Comparison of ENCODE assay signal across 27 mouse cellular contexts in the genomic region with DNA sequence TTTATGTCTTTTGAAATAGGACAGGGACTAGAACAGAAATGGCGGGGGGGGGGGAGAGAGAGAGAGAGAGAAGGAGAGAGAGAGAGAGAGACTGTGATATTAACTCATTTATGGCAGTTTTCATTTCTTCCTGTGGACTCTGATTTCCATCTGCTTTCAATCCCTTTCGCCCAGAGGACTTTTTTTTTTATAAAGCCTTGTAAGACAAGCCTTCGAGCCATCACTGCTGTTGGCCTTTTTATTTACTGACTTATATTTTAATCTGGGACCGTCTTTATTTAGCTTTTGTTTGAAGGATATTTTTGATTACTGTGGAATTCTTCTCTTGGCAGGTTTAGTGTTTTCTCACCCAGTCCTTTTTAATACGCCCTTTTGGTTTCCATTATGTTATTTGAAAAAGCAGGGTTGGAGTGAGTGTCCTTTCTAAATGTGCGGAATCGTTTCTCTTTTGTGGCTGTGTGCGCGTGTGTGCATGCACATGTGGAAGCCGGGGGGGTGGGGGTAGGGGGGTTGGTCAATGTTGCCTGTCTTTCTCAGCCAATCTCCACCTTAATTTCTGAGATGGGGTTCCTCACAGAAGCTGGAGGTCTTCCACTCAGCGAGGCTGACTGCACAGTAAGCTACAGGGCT. TPM values are rescaled to one million over a fixed set of nuclear protein-coding genes. Genes with fewer than 3 reads are reported as not detected.
DNase-seq lines count a peak whose midpoint lies in the region; ATAC-seq and TF ChIP-seq lines count a peak whose summit lies in the region.
"Had no signal": no experiment of that assay in that cellular context is flagged by ENCODE, and none has a peak within 500 bp of the region (broad histone marks: within the 10 kb centered on the region; RNA-seq: fewer than 3 reads in every experiment).

No protein-coding gene starts in this region.

- H3K27me3 ChIP-seq in kidney, embryonic 15.5 days = no peaks in the 10 kb centered on the region
- no peaks in the 10 kb centered on the region for H3K27me3 ChIP-seq in lung, embryonic 14.5 days (ENCODE audit: insufficient read depth, low read length)
- no peaks in the 10 kb centered on the region for H3K27me3 ChIP-seq in lung, postnatal 0 days (replicated peaks; ENCODE audit: insufficient read depth, low read length)
- H3K27me3 ChIP-seq: embryonic facial prominence, embryonic 12.5 days; forebrain, embryonic 12.5 days; forebrain, embryonic 15.5 days; heart, embryonic 12.5 days; heart, embryonic 15.5 days; hindbrain, embryonic 13.5 days; Patski had no signal

- H3K9me3 ChIP-seq in kidney, embryonic 15.5 days (replicated peaks) = no peaks in the 10 kb centered on the region
- no peaks in the 10 kb centered on the region for H3K9me3 ChIP-seq in lung, embryonic 14.5 days (ENCODE audit: low read depth, low read length)
- H3K9me3 ChIP-seq in lung, postnatal 0 days (ENCODE audit: low read length) = no peaks in the 10 kb centered on the region
- H3K9me3 ChIP-seq: embryonic facial prominence, embryonic 12.5 days; forebrain, embryonic 12.5 days; forebrain, embryonic 15.5 days; heart, embryonic 15.5 days; hindbrain, embryonic 13.5 days had no signal

- no peak for TF ChIP-seq CTCF in lung, embryonic 14.5 days (IDR thresholded peaks at IDR 0.05; ENCODE audit: low read depth)
- TF ChIP-seq CTCF in lung, postnatal 0 days (IDR thresholded peaks at IDR 0.05) = no peak
- TF ChIP-seq CTCF in lung, adult 2 months (IDR thresholded peaks at IDR 0.05; ENCODE audit: insufficient read depth, low read length) = no peak

- TF ChIP-seq POLR2A in lung, adult 2 months (IDR thresholded peaks at IDR 0.05; ENCODE audit: borderline replicate concordance, extremely low read depth, low read depth, low read length) = no peak

- H3K4me2 ChIP-seq in kidney, embryonic 15.5 days = no peak overlapping the region
- no peak overlapping the region for H3K4me2 ChIP-seq in lung, embryonic 14.5 days
- H3K4me2 ChIP-seq in lung, postnatal 0 days (replicated peaks; ENCODE audit: low read depth, low read length) = no peak overlapping the region
- H3K4me2 ChIP-seq: embryonic facial prominence, embryonic 12.5 days; forebrain, embryonic 12.5 days; forebrain, embryonic 15.5 days; heart, embryonic 12.5 days; heart, embryonic 15.5 days; hindbrain, embryonic 13.5 days had no signal

- ATAC-seq in kidney, embryonic 15.5 days (replicated peaks; ENCODE audit: low FRiP score) = no peak
- ATAC-seq in lung, embryonic 14.5 days (ENCODE audit: insufficient read depth) = peak; percentile 58; the same call in 1 of the 2 replicates
- no peak for ATAC-seq in lung, postnatal 0 days
- ATAC-seq: forebrain, embryonic 15.5 days; hindbrain, embryonic 16.5 days; Patski had no signal

- H3K4me1 ChIP-seq in kidney, embryonic 15.5 days = 0 out of 2 replicates have a peak, but pooled peaks cover 2% of the 10 kb centered on the region
- no peaks in the 10 kb centered on the region for H3K4me1 ChIP-seq in lung, embryonic 14.5 days (ENCODE audit: insufficient read depth)
- no peaks in the 10 kb centered on the region for H3K4me1 ChIP-seq in lung, postnatal 0 days (ENCODE audit: insufficient read depth, low read depth, low read length)
- H3K4me1 ChIP-seq in lung, adult 2 months (ENCODE audit: control insufficient read depth, insufficient read depth, low read length) = no peaks in the 10 kb centered on the region
- H3K4me1 ChIP-seq: forebrain, embryonic 15.5 days; heart, embryonic 12.5 days; heart, embryonic 15.5 days; hindbrain, embryonic 10.5 days; hindbrain, embryonic 13.5 days had no signal

- WGBS in kidney, embryonic 15.5 days = 69% methylated on average over 11 of the region's 11 CpGs
- WGBS in lung, embryonic 14.5 days = 48% methylated on average over 11 of the region's 11 CpGs
- WGBS in lung, postnatal 0 days = 64% methylated on average over 11 of the region's 11 CpGs
- WGBS in lung, adult 2 months = 63% methylated on average over 11 of the region's 11 CpGs

- DNase-seq in kidney, postnatal 25 days = no peak
- DNase-seq in lung, embryonic 14.5 days = peak; percentile 75
- DNase-seq in lung, postnatal 14 days = no peak
- DNase-seq in lung, postnatal 0 days (ENCODE audit: low spot score) = peak; percentile 45
- no peak for DNase-seq in lung, adult 2 months
- DNase-seq: adrenal gland, postnatal 10 days; adrenal gland, postnatal 36 days; B cell, adult 2 months; cerebellum, adult 18-20 months; cerebellum, adult 9-10 months; cerebellum, postnatal 14 days; gastrocnemius, postnatal 25 days; heart, adult 18-20 months; heart, postnatal 10 days; heart, postnatal 36 days had no signal

- no peak for TF ChIP-seq EP300 in lung, postnatal 0 days (IDR thresholded peaks at IDR 0.05)

- no peak overlapping the region for H3K9ac ChIP-seq in kidney, embryonic 15.5 days
- H3K9ac ChIP-seq in lung, embryonic 14.5 days = no peak overlapping the region
- no peak overlapping the region for H3K9ac ChIP-seq in lung, postnatal 0 days (replicated peaks; ENCODE audit: low read depth)
- H3K9ac ChIP-seq: embryonic facial prominence, embryonic 12.5 days; forebrain, embryonic 12.5 days; forebrain, embryonic 15.5 days; heart, embryonic 12.5 days; heart, embryonic 15.5 days; hindbrain, embryonic 13.5 days had no signal

- H3K4me3 ChIP-seq in kidney, embryonic 15.5 days (replicated peaks) = no peak overlapping the region
- no peak overlapping the region for H3K4me3 ChIP-seq in lung, embryonic 14.5 days (ENCODE audit: low read depth, low read length)
- no peak overlapping the region for H3K4me3 ChIP-seq in lung, postnatal 0 days (ENCODE audit: low read depth, low read length)
- no peak overlapping the region for H3K4me3 ChIP-seq in lung, adult 2 months (replicated peaks; ENCODE audit: extremely low read depth, low read depth, low read length)
- H3K4me3 ChIP-seq: embryonic facial prominence, embryonic 12.5 days; erythroblast, embryonic 14.5 days; forebrain, embryonic 12.5 days; forebrain, embryonic 15.5 days; heart, embryonic 12.5 days; heart, embryonic 15.5 days; hindbrain, embryonic 10.5 days; hindbrain, embryonic 13.5 days had no signal

- H3K27ac ChIP-seq in kidney, embryonic 15.5 days = 0 out of 2 replicates have a peak overlapping the region, but pooled peaks have one; percentile 37
- peak overlapping the region; percentile 68 for H3K27ac ChIP-seq in lung, embryonic 14.5 days (ENCODE audit: low read depth)
- no peak overlapping the region for H3K27ac ChIP-seq in lung, postnatal 0 days (ENCODE audit: low read length)
- H3K27ac ChIP-seq: forebrain, embryonic 12.5 days; forebrain, embryonic 15.5 days; heart, embryonic 15.5 days; hindbrain, embryonic 10.5 days; hindbrain, embryonic 13.5 days had no signal

- H3K36me3 ChIP-seq in kidney, embryonic 15.5 days = no peaks in the 10 kb centered on the region
- H3K36me3 ChIP-seq in lung, embryonic 14.5 days (ENCODE audit: insufficient read depth) = no peaks in the 10 kb centered on the region
- no peaks in the 10 kb centered on the region for H3K36me3 ChIP-seq in lung, postnatal 0 days (ENCODE audit: insufficient read depth, low read length)
- H3K36me3 ChIP-seq: embryonic facial prominence, embryonic 12.5 days; forebrain, embryonic 12.5 days; forebrain, embryonic 15.5 days; G1E; heart, embryonic 12.5 days; heart, embryonic 15.5 days; hindbrain, embryonic 10.5 days; hindbrain, embryonic 13.5 days had no signal

RNA-seq across cellular contexts. Expression of a gene that starts 29.7 kb away (rescaled TPM):
- 35.2 and 39.5 TPM in 2 replicates for polyA plus RNA-seq in kidney, embryonic 15.5 days (2015; fragmentation: Nextera tagmentation; extraction: Ambion mirVana)
- polyA plus RNA-seq in lung, embryonic 14.5 days (2014; fragmentation: Nextera tagmentation; extraction: Ambion mirVana) = 24.5 and 27.1 TPM in 2 replicates
- 7.2 and 7.9 TPM in 2 replicates for polyA plus RNA-seq in lung, postnatal 0 days (2015; fragmentation: Nextera tagmentation; extraction: Ambion mirVana)
- 1.5 and 1.6 TPM in 2 replicates for polyA plus RNA-seq in lung, adult 2 months (2012; rRNA removed)
- polyA plus RNA-seq: erythroblast, embryonic 14.5 days; G1E had no signal

Comparison
In these comparisons a context has a peak if more than half of its experiments do, and no peak if none do; other contexts are left out.
1. DNase-seq: peak in lung, embryonic 14.5 days (single experiment) and lung, postnatal 0 days (single experiment); none in kidney, postnatal 25 days (0 of 2), lung, postnatal 14 days (single experiment) and lung, adult 2 months (single experiment).